Mouse (Mus musculus): ENCODE measurements around the gene Tenm3.
"Not testable (repeated sequence)": the region's sequence is repeated elsewhere in the genome, so short reads cannot be mapped to it uniquely, and the experiment has no call there.

- TF ChIP-seq CTCF (IDR thresholded peaks at IDR 0.05; ENCODE audit: borderline replicate concordance, control insufficient read depth, extremely low read depth, insufficient read depth, low read length, poor library complexity); POLR2A (IDR thresholded peaks at IDR 0.05; ENCODE audit: control insufficient read depth, extremely low read depth, insufficient read depth, low read length, poor library complexity): not testable (repeated sequence)
These were observed 663.6 kb downstream of the Tenm3 start for GRCm38 (mm10) chr8:48180146-48180545.

Measured in thymus, adult 2 months (tissue).